Mouse (Mus musculus) thymus, postnatal 14 days (tissue): ENCODE data around the gene March10.

Experiments
- DNase-seq: peaks from one replicate; pipeline ENCODE4 v3.0.0; 2021

Gene March10

DNA sequence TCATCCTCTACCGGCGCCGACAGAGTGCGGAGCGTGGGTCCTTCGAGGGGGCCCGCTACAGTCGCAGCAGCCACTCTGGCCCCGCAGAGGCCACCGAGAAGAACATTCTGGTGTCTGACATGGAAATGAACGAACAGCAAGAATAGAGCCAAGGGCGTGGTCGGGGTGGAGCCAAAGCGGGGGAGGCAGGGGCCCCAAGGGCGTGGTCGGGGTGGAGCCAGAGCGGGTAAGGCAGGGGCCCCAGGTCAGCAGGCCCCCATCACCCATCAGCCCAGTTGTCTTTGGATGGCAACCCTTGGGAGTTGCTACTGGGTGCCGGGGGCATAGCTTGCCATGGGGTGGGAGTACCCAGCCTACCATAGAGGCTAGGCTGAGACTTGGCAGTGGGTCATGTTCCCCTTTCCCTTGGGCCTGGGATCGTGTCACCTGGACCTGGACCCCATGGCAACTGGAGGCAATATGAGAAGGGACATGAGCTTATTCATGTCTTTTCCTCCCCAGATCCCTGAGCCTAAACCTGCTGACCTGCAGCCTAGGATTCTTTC lies 106.7 kb downstream of the March10 start:
- DNase-seq = no peak

DNA sequence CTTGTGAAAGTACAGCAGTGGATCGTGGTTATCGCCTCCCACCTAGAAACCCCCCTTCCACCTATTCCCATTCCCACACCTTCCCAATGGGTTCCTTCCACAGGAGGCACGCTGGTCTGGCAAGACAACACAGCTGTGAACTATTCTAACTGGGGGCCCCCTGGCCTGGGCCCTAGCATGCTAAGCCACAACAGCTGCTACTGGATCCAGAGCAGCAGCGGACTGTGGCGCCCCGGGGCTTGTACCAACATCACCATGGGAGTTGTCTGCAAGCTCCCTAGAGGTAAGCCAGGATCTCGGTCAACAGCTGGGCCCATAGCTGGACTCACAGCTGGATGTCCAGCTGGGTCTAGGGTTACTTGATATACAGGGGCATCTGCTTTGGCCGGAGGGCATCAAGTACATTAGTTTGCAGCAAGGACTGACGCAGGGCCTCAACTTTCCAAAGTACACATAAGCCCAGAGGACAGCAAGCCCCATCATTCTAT lies 108.0 kb downstream of the March10 start:
- no peak for DNase-seq

- DNase-seq = peak; percentile 80
These were observed 109.1 kb downstream of the March10 start for GRCm38 (mm10) chr11:105347162-105348161.

DNA sequence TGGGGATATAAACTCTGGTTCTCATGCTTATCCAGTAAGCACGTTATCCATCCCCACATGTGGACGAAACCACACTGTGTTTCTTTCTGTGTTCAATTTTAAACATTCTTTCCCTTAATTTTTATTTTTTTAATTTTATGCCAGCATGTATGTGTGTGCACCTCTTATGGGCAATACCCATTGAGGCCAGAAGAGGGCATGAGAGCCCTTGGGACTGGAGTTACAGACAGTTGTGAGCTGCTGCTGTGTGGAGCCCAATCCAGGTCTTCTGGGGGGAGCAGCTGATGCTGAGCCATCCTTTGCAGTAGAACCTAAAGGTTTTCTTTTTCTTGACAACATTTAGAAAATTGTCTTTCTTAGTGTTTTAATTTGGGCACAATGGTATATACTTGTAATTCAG lies 111.3 kb downstream of the March10 start:
- peak; percentile 43 for DNase-seq

GRCm38 (mm10) chr11:105338596-105339390 lies 117.7 kb downstream of the March10 start:
- no peak for DNase-seq

DNA sequence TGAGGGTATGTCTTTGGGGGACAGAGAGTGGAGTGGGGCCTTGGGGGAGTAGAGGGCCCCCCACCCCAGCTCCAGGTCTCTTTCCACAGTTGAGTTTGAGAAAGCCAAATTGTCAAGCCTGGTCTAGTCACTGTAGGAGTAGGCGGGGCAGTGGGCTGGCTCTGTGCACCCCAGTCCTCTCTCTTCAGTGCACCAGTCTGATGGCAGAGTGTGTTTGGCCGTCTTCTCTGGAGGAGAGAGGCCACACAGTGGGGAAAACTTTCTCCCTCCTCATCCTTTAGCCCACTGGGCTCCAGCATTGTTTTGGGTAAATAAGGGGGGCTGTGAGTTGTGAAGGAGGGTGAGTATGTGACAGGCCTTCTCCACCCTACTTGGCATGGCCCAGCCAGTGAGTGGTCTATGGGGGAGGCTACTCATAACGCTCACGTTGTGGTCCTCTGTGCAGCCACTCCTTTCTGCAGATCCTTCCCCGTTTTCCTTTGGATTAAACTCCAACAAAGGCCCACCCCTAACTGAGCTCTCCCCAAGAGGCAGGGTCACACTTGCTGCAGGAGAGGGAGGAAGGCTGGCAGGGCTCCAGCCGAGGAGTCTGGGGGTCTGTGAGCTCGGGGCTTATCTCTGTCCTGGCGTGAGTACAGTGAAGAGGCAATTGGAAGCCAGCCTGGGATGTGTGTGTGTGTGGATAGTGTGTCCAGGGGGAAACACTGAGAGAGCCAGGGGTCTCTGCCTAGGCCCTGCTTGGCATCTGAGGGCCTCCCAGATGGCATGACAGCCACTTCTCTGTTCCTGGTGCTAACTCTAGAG lies 122.5 kb downstream of the March10 start:
- DNase-seq = no peak

- peak; percentile 31 for DNase-seq
These were observed 124.1 kb downstream of the March10 start for GRCm38 (mm10) chr11:105332468-105332867.

GRCm38 (mm10) chr11:105331732-105332131 lies 124.8 kb downstream of the March10 start:
- DNase-seq = no peak

- no peak for DNase-seq
These were observed 125.4 kb downstream of the March10 start for GRCm38 (mm10) chr11:105331129-105331528.

- DNase-seq = no peak
These were observed 126.6 kb downstream of the March10 start for GRCm38 (mm10) chr11:105329962-105330361.

DNA sequence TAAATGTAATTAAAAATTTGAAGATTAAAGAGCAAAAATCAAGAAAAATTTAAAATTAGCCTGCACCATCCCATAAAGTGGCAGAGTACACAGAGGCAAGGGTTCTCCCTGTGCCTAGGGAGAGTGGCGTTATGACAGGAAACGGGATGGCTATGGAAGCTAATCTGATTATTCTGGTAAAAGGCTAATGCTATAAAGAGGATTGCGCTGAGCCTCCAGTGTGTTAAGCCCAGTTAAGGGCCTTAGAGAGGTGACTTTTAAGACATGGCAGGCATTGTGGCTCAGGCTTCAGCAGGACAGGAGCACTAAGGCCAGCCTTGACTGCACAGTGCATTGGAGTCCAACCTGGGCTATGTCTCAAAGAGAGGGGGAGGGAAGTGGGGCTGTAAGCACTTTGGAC lies 129.4 kb downstream of the March10 start:
- no peak for DNase-seq

GRCm38 (mm10) chr11:105323530-105323929 lies 133.0 kb downstream of the March10 start:
- no peak for DNase-seq

GRCm38 (mm10) chr11:105321090-105321489 lies 135.4 kb downstream of the March10 start:
- DNase-seq = no peak

- no peak for DNase-seq
These were observed 138.8 kb downstream of the March10 start for GRCm38 (mm10) chr11:105317769-105318168.

- no peak for DNase-seq
These were observed 140.4 kb downstream of the March10 start for GRCm38 (mm10) chr11:105316121-105316520.

DNA sequence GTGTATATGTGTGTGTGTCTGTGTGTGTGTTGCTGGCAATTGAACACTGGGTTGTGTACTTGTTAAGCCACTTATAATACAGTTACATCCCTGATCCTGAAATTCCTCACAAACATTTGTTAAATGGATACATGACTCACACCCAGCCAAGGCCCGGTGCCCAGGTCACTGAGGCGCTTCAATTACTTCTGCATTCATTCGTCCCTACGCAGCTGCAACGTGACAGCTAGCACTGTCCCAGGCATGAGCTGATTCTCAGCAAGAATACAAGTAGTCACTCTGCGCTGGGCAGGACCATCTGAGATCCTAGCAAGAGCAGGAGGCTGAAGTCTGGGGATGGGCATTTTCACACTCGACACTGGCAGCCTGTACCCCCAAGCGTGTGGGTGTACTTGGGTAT lies 141.2 kb downstream of the March10 start:
- DNase-seq = no peak

DNA sequence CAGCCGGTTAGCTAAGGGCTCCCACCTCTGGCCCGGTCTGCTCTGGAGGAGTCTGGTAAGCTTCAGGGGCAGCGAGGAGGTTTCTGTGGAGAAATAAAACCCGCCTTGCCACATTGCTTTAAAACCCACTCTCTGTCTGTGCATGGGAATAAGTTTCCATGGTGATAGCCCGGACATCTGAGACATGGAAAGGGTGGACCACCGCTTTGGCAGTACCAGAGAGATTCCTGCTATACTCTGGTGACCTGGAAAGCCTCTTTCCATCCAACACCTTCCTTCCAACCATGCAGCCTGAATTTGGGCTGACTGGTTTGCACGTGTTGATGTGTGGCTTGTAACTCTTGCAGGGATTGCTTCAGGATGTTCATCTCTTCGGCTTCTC lies 142.9 kb downstream of the March10 start:
- no peak for DNase-seq

DNA sequence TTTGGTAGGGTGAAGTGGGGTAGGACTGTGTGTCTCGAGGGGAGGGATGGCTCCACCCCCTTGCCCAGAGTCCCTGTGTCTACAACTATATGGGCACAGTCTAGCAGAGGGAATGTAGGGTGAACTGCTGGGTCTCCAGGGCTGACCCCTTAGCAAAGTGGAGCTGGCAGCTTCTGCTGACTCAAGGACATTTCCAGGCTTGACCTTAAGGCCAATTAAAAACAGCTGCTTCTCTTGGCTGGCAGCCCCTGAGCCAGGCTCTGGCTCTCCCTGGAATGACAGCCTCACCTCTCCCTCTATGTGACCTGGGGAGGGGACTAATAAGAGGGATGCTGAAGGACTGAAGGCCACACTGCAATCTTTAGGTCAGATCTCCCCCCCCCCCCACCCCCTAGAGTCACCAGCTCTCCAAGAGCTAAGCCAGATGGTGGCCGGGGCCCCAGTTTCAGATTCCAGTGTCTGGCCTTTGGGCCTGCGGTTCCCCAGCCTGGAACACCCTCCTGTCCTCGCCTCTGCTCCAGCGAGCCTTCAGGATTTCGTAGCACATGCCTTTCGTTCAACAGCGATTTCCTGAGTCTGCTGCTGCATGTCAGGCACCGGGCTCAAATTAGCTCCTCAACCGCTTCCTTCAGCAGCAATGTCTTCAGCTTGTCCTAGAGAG lies 143.4 kb downstream of the March10 start:
- DNase-seq = no peak

- DNase-seq = no peak
These were observed 144.1 kb downstream of the March10 start for GRCm38 (mm10) chr11:105312311-105312942.

GRCm38 (mm10) chr11:105311291-105311975 lies 145.1 kb downstream of the March10 start:
- DNase-seq = no peak
